Mouse (Mus musculus) liver, adult 10 weeks (tissue): ENCODE results near the gene 4933402D24Rik. TPM values are rescaled to one million over a fixed set of nuclear protein-coding genes. Genes with fewer than 3 reads are reported as not detected.

Experiments used
- polyA plus RNA-seq: library from polyadenylated mRNA; stranded (reverse); fragments of 350-450 nt; fragmentation: Illumina TruSeq; extraction: RNeasy Lipid Tissue Mini Kit (QIAGEN cat#74804); gene quantifications from one replicate; pipeline ENCODE4 v1.2.3, GENCODE M21; 2014; ENCODE audit warnings: low read depth, low replicate concordance

Gene 4933402D24Rik
- polyA plus RNA-seq: not detected

GRCm38 (mm10) chr1:63769167-63769566 lies at the start of gene 4933402D24Rik:
TSS of gene 4933402D24Rik (minus strand) at chr1:63769267.

GRCm38 (mm10) chr1:63730240-63730771 lies 38.8 kb downstream of the 4933402D24Rik start, which contains the start of the genes Mdh1b and Fastkd2:
TSS of gene Mdh1b (minus strand) at chr1:63730318.
TSS of gene Fastkd2 (plus strand) at chr1:63730614.

Other genes with a start within 250 kb of the 4933402D24Rik start
- not detected for gene Gm39653, start 153.3 kb downstream of the 4933402D24Rik start, polyA plus RNA-seq
- gene Dytn, start 82.3 kb downstream of the 4933402D24Rik start, polyA plus RNA-seq: not detected
- not detected for gene Mdh1b, start 38.9 kb downstream of the 4933402D24Rik start, polyA plus RNA-seq
- 29.7 TPM for gene Fastkd2, start 38.7 kb downstream of the 4933402D24Rik start, polyA plus RNA-seq